Mouse (Mus musculus) pancreas, adult 10 weeks (tissue): Measurements from ENCODE around the gene Nol11. TPM values are rescaled to one million over a fixed set of nuclear protein-coding genes. Genes with fewer than 3 reads are reported as not detected.

Experiments
- polyA plus RNA-seq: library from polyadenylated mRNA; stranded (reverse); fragments of 350-450 nt; fragmentation: Illumina TruSeq; extraction: RNeasy Lipid Tissue Mini Kit (QIAGEN cat#74804); gene quantifications from one replicate; pipeline ENCODE4 v1.2.3, GENCODE M21; 2015; ENCODE audit warnings: low read depth, low replicate concordance; ENCODE audit not compliant: insufficient read depth

Gene Nol11
- polyA plus RNA-seq, result 5.9 TPM

GRCm38 (mm10) chr11:107188565-107189552, at the start of gene Nol11:
Nol11 (minus strand) TSS chr11:107189381.

GRCm38 (mm10) chr11:107131749-107132421, 57.3 kb downstream of the Nol11 start, which contains the start of gene Bptf:
Bptf (minus strand) TSS chr11:107132127.

Other genes starting within 250 kb of the Nol11 start
- 6.5 TPM for gene Kpna2, start 189.8 kb downstream of the Nol11 start, polyA plus RNA-seq
- gene 1810010H24Rik, start 163.7 kb downstream of the Nol11 start, polyA plus RNA-seq, result 1.6 TPM
- 11.3 TPM for gene Bptf, start 57.3 kb downstream of the Nol11 start, polyA plus RNA-seq